Mouse (Mus musculus) thymus, adult 2 months (tissue): ENCODE data around the gene Kin.

ENCODE experiments used
- CTCF ChIP-seq: fragments of 200-500 bp; IDR thresholded peaks from 2 replicates; pipeline ENCODE4 v1.5.1; 2012; ENCODE audit warnings: mild to moderate bottlenecking, control low read depth, low read length, moderate library complexity, borderline replicate concordance; ENCODE audit not compliant: control insufficient read depth, poor library complexity, insufficient read depth; ENCODE audit errors: extremely low read depth
- POLR2A ChIP-seq: fragments of 200-500 bp; IDR thresholded peaks from 2 replicates; pipeline ENCODE4 v1.6.1; 2012; ENCODE audit warnings: mild to moderate bottlenecking, low read length, control low read depth, moderate library complexity; ENCODE audit not compliant: control insufficient read depth, poor library complexity, insufficient read depth; ENCODE audit errors: extremely low read depth

GRCm38 (mm10) chr2:10058836-10059235, 21.6 kb upstream of the Kin start:
- TF ChIP-seq CTCF = no peak
- no peak for TF ChIP-seq POLR2A
